Mouse (Mus musculus) midbrain, postnatal 0 days (tissue): ENCODE data around the gene Fam198a. TPM values are rescaled to one million over a fixed set of nuclear protein-coding genes. Genes with fewer than 3 reads are reported as not detected.

Source experiments
- ATAC-seq: fragments of 200-750 bp; cut with Nextera tagmentation; 2 replicates; pipeline ENCODE4 v1.8.0; 2017; ENCODE audit warnings: moderate number of reproducible peaks, mild to moderate bottlenecking, moderate TSS enrichment, moderate library complexity; ENCODE audit not compliant: low FRiP score
- DNase-seq: peaks from one replicate; pipeline ENCODE4 v3.0.0-alpha.2; 2015; ENCODE audit warnings: low spot score
- H3K27ac ChIP-seq: fragments of 300-500 bp; sonication (generic); 2 replicates; pipeline ENCODE4 v1.5.1; 2014; ENCODE audit warnings: low read depth, mild to moderate bottlenecking, low read length, mixed read lengths
- H3K27me3 ChIP-seq: fragments of 300-500 bp; sonication (generic); 2 replicates; pipeline ENCODE4 v1.6.1; 2014; ENCODE audit warnings: low read length, control low read depth, mixed read lengths; ENCODE audit not compliant: insufficient read depth
- H3K36me3 ChIP-seq: fragments of 300-500 bp; sonication (generic); 2 replicates; pipeline ENCODE4 v1.6.1; 2014; ENCODE audit warnings: low read length, control low read depth, mixed read lengths; ENCODE audit not compliant: insufficient read depth
- H3K4me1 ChIP-seq: fragments of 300-500 bp; sonication (generic); 2 replicates; pipeline ENCODE4 v1.6.1; 2014; ENCODE audit warnings: mild to moderate bottlenecking, control low read depth, antibody characterized with exemption, low read length, mixed read lengths; ENCODE audit not compliant: insufficient read depth
- H3K4me2 ChIP-seq: fragments of 300-500 bp; sonication (generic); 2 replicates; pipeline ENCODE4 v1.6.1; 2014; ENCODE audit warnings: low read depth, mild to moderate bottlenecking, low read length, mixed read lengths; ENCODE audit not compliant: poor library complexity, severe bottlenecking
- H3K4me3 ChIP-seq: fragments of 300-500 bp; sonication (generic); 2 replicates; pipeline ENCODE4 v1.5.1; 2014; ENCODE audit warnings: low read depth, mild to moderate bottlenecking, low read length, moderate library complexity
- H3K9ac ChIP-seq: fragments of 300-500 bp; sonication (generic); replicated peaks from 2 replicates; pipeline ENCODE4 v1.6.1; 2014; ENCODE audit warnings: mild to moderate bottlenecking, low read length, moderate library complexity, mixed read lengths; ENCODE audit not compliant: poor library complexity, severe bottlenecking
- H3K9me3 ChIP-seq: fragments of 300-500 bp; sonication (generic); 2 replicates; pipeline ENCODE4 v1.6.1; 2016; ENCODE audit warnings: low read length, control low read depth
- CTCF ChIP-seq: IDR thresholded peaks from 2 replicates; pipeline ENCODE4 v1.5.1; 2016; ENCODE audit warnings: antibody characterized with exemption, mild to moderate bottlenecking
- WGBS: fragments of 180-500 bp; shearing (Covaris S2); extraction: QIAGEN DNeasy Blood & Tissue Kit; methylation state at CpG from one replicate; pipeline ENCODE4 v1.1.7; 2014; 5-methylcytosine and 5-hydroxymethylcytosine counted together
- polyA plus RNA-seq: library from polyadenylated mRNA; unstranded; fragments of >200 nt; fragmentation: Nextera tagmentation; extraction: Ambion mirVana; gene quantifications from 2 replicates; pipeline ENCODE4 v1.2.1, GENCODE M21; 2015
- total RNA-seq: library from RNA; depleted of rRNA; stranded (reverse); fragments of >200 nt; gene quantifications from 2 replicates; pipeline ENCODE4 v1.2.3, GENCODE M21; 2014

Gene Fam198a
- total and polyA plus RNA-seq, 2 experiments from 2014 or later, result 2.1 to 4.8 TPM

DNA sequence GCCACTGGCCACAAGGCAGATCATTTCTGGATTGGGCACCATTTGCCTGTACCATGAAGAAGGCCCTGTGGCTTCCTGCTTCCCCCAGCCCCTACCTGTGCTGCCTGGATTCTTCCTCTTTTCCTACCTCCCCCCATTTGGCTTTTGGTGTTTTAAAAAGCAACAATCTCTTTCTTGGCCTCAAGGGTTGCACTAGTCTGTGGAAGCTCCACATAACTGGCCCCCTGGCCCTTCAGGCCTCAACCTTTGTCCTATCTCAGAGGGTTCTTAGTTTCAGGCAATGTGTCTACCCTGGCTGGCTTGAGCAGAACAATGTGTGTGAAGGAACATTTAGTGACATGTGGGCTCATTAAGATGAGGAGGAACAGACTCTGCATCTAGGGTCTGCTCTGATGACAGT, 46.2 kb downstream of the Fam198a start, which contains the start of gene Pomgnt2:
Gene Pomgnt2, minus strand, starts transcription at position 101 of the 400 bp plus-strand sequence.
- Histone ChIP-seq H3K4me3 (peak within 1 kb of the TSS; percentile 98), H3K27me3 (no peaks in the 10 kb centered on the region), H3K9ac (peak within 1 kb of the TSS; percentile 93; the same call in 1 of the 2 replicates), H3K27ac (no peak within 1 kb of the TSS), H3K4me2 (peak within 1 kb of the TSS; percentile 87), H3K36me3 (no peaks in the 10 kb centered on the region), H3K9me3 (no peaks in the 10 kb centered on the region), H3K4me1 (peaks cover 14% of the 10 kb centered on the region)
- ATAC-seq, result no peak
- no peak for TF ChIP-seq CTCF
- no peak for DNase-seq

DNA sequence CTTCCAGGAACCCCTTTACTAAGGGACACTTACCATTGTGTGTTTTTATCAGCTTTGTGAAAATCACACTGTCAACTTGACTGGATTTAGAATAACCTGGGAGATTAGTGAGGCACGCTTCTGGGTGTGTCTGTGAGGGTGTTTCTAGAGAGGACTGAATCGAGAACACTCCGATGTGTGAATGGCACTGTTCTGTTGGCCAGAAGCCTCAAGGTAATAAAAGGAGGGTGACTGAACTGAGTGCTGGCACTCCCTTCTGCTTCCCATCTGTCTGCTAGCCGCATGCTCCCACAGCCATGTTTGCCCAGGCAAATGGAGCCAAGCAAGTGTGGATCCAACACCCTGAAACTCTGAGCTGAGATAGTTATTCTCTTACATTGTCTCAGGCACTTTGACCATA, 47.2 kb downstream of the Fam198a start:
- Histone ChIP-seq H3K4me3 (no peak overlapping the region), H3K36me3 (no peaks in the 10 kb centered on the region), H3K4me2 (no peak overlapping the region), H3K9ac (no peak overlapping the region), H3K4me1 (peaks cover 14% of the 10 kb centered on the region), H3K9me3 (no peaks in the 10 kb centered on the region), H3K27me3 (no peaks in the 10 kb centered on the region), H3K27ac (no peak overlapping the region)
- WGBS, result 84% methylated on average over 4 of the region's 4 CpGs
- no peak for DNase-seq
- no peak for ATAC-seq
- no peak for TF ChIP-seq CTCF

DNA sequence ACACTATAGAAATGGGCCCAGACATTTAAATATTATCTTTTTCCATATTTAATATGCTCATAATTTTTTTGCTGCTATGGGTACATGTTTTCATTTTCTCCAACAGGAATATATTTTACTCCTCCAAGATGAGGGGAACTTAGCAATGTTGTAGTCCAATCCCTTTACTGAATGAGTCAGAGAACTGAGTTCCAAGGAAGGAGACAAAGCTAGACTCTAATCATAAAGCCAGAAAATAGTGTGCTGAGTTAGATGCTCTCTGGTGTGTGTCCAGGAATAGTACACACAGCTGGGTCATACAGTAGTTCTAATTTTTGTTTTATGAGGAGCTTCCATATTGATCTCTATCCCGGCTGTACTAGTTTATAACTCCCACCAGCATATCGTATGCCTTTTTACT, 55.4 kb downstream of the Fam198a start:
- Histone ChIP-seq H3K9ac (no peak overlapping the region), H3K4me2 (no peak overlapping the region), H3K27ac (no peak overlapping the region), H3K9me3 (no peaks in the 10 kb centered on the region), H3K4me3 (no peak overlapping the region), H3K4me1 (peaks cover 15% of the 10 kb centered on the region; the same call in 1 of the 2 replicates), H3K27me3 (no peaks in the 10 kb centered on the region), H3K36me3 (no peaks in the 10 kb centered on the region)
- TF ChIP-seq CTCF, result no peak
- ATAC-seq, result no peak
- DNase-seq, result no peak
- 92% methylated on average over 2 of the region's 2 CpGs for WGBS

- H3K9ac ChIP-seq, result no peak overlapping the region
- H3K9me3 ChIP-seq, result no peaks in the 10 kb centered on the region
- H3K4me3 ChIP-seq, result no peak overlapping the region
- no peak for DNase-seq
- ATAC-seq, result no peak
- no peaks in the 10 kb centered on the region for H3K27me3 ChIP-seq
- 15% methylated on average over 7 of the region's 7 CpGs for WGBS
- H3K27ac ChIP-seq, result no peak overlapping the region
- H3K4me2 ChIP-seq, result no peak overlapping the region
- no peaks in the 10 kb centered on the region for H3K36me3 ChIP-seq
- H3K4me1 ChIP-seq, result peaks cover 15% of the 10 kb centered on the region; the same call in 1 of the 2 replicates
- TF ChIP-seq CTCF, result no peak
Observed at GRCm38 (mm10) chr9:122006609-122007008, 55.8 kb downstream of the Fam198a start.

DNA sequence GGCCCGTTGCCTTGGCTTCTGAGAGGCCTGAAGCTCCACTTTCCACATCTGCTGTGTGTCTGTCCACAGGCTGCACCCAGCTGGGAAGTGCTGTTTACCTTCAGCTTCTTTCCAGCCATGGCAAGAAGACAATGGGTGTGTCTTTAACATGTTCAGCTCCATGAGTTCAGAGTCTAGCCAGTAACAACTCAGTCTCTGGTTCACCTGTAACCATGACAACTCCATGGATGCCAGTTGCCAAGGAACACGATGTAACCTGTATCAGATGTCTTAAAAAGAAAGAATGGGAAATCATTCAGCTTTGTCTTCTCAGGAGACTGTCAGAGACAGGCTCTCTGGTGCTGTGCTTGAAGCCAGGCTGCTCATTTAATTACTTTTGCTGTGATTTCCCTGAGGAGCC, 58.1 kb downstream of the Fam198a start:
- peak overlapping the region; percentile 77 for H3K27ac ChIP-seq
- WGBS, result 24% methylated on average over 2 of the region's 2 CpGs
- H3K4me3 ChIP-seq, result no peak overlapping the region
- peak; percentile 70 for DNase-seq
- ATAC-seq, result peak; percentile 82; the same call in 1 of the 2 replicates
- H3K36me3 ChIP-seq, result no peaks in the 10 kb centered on the region
- no peaks in the 10 kb centered on the region for H3K9me3 ChIP-seq
- H3K4me1 ChIP-seq, result peaks cover 15% of the 10 kb centered on the region; the same call in 1 of the 2 replicates
- H3K9ac ChIP-seq, result no peak overlapping the region
- H3K4me2 ChIP-seq, result no peak overlapping the region
- H3K27me3 ChIP-seq, result no peaks in the 10 kb centered on the region
- TF ChIP-seq CTCF, result no peak

DNA sequence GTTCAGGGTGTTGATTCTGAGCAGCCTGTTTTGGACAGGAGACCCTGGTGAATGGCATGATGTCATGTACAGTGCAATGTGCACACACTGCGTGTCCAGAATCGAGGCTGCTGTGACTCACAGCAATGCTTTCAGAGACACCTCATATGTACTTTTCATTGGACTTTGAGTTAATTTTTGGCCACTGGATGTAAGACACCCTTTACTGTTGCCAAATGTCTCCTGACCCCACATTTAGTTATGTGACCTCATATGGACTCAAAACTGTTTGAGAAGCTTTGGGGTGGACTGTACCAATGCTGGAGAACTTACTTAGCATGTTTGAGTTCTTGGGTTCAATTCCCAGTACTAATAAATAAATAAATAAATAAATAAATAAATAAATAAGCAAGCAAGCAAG, 60.0 kb downstream of the Fam198a start:
- DNase-seq, result no peak
- Histone ChIP-seq H3K27ac (no peak overlapping the region), H3K36me3 (no peaks in the 10 kb centered on the region), H3K4me3 (no peak overlapping the region), H3K4me2 (no peak overlapping the region), H3K9ac (no peak overlapping the region), H3K4me1 (peaks cover 15% of the 10 kb centered on the region; the same call in 1 of the 2 replicates), H3K9me3 (no peaks in the 10 kb centered on the region), H3K27me3 (no peaks in the 10 kb centered on the region)
- TF ChIP-seq CTCF, result no peak
- 99% methylated on average over 2 of the region's 2 CpGs for WGBS
- no peak for ATAC-seq
